Mouse (Mus musculus): Measurements from ENCODE around the gene Snph. TPM values are rescaled to one million over a fixed set of nuclear protein-coding genes. Genes with fewer than 3 reads are reported as not detected.
A peak's percentile ranks its signal among the peaks of the same experiment; 100 is the strongest.
"Not testable (repeated sequence)": the region's sequence is repeated elsewhere in the genome, so short reads cannot be mapped to it uniquely, and the experiment has no call there.

Gene Snph
- polyA plus RNA-seq, 1 experiment from 2014 or later, result 0.60 TPM

DNA sequence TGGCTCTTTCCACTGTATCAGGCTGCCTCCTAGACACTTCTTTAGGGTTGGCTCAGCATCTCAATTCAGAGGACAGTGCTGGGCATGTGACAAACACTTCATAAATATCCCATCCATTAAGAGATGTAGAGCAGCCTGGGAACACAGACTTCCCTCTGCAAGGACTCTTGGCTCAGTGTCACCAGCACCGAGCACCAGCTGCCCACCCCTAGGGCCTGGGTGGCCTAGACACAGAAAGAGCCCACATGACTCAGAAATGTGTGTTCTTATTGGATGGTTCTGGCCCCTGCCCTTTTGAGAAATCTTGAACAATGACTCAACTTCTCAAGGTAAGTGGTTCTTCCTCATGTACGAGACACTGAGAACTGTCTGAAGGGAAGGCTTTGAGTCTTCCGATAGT is 4.4 kb downstream of the Snph start:
- ATAC-seq, result no peak
- TF ChIP-seq CTCF (IDR thresholded peaks at IDR 0.05; ENCODE audit: low read depth), result no peak
- WGBS, result 81% methylated on average over 3 of the region's 3 CpGs
- Histone ChIP-seq H3K4me3 (ENCODE audit: low read depth, low read length) (no peak overlapping the region), H3K4me1 (replicated peaks; ENCODE audit: control insufficient read depth, insufficient read depth, low read length) (no peaks in the 10 kb centered on the region), H3K4me2 (replicated peaks; ENCODE audit: low read depth) (no peak overlapping the region), H3K9me3 (ENCODE audit: control insufficient read depth) (no peaks in the 10 kb centered on the region), H3K27ac (ENCODE audit: low read depth, low read length) (no peak overlapping the region), H3K9ac (ENCODE audit: low read depth, low read length) (no peak overlapping the region), H3K36me3 (ENCODE audit: control insufficient read depth, insufficient read depth) (no peaks in the 10 kb centered on the region), H3K27me3 (replicated peaks; ENCODE audit: control insufficient read depth, insufficient read depth, low read length) (peaks cover 12% of the 10 kb centered on the region; the same call in 1 of the 2 replicates)

DNA sequence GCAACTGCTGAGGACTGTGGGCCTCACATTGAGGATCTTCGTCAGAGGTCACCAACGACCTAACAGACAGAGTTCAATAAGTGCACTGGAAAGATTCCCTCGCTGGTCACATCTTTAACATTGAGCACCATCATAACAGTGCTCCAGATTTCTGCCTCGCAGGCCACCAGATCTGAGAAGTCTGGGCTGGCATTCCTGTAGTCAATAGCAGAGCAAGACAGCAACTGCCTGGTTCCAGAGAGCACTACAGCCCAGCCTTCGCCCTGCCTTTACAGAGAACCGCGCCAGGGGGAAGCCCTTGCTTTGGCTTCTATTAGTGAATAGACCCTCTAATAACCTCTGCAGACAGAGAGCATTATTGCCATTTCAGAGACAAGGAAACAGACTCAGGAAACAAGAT is 6.1 kb downstream of the Snph start:
- Histone ChIP-seq H3K27ac (ENCODE audit: low read depth, low read length) (no peak overlapping the region), H3K36me3 (ENCODE audit: control insufficient read depth, insufficient read depth) (no peaks in the 10 kb centered on the region), H3K27me3 (replicated peaks; ENCODE audit: control insufficient read depth, insufficient read depth, low read length) (peaks cover 5% of the 10 kb centered on the region; the same call in 1 of the 2 replicates), H3K9ac (ENCODE audit: low read depth, low read length) (no peak overlapping the region), H3K4me1 (replicated peaks; ENCODE audit: control insufficient read depth, insufficient read depth, low read length) (no peaks in the 10 kb centered on the region), H3K4me2 (replicated peaks; ENCODE audit: low read depth) (no peak overlapping the region), H3K9me3 (ENCODE audit: control insufficient read depth) (no peaks in the 10 kb centered on the region), H3K4me3 (ENCODE audit: low read depth, low read length) (no peak overlapping the region)
- ATAC-seq, result no peak
- 94% methylated on average over 7 of the region's 7 CpGs for WGBS
- no peak for TF ChIP-seq CTCF (IDR thresholded peaks at IDR 0.05; ENCODE audit: low read depth)

GRCm38 (mm10) chr2:151623776-151624175 is 8.6 kb downstream of the Snph start:
- Histone ChIP-seq H3K9me3 (ENCODE audit: control insufficient read depth) (no peaks in the 10 kb centered on the region), H3K36me3 (ENCODE audit: control insufficient read depth, insufficient read depth) (no peaks in the 10 kb centered on the region), H3K27me3 (replicated peaks; ENCODE audit: control insufficient read depth, insufficient read depth, low read length) (no peaks in the 10 kb centered on the region), H3K9ac (ENCODE audit: low read depth, low read length) (no peak overlapping the region), H3K4me1 (replicated peaks; ENCODE audit: control insufficient read depth, insufficient read depth, low read length) (0 out of 2 replicates have a peak, but pooled peaks cover 6% of the 10 kb centered on the region), H3K4me2 (replicated peaks; ENCODE audit: low read depth) (no peak overlapping the region), H3K27ac (ENCODE audit: low read depth, low read length) (no peak overlapping the region), H3K4me3 (ENCODE audit: low read depth, low read length) (no peak overlapping the region)
- no peak for ATAC-seq
- TF ChIP-seq CTCF (IDR thresholded peaks at IDR 0.05; ENCODE audit: low read depth), result no peak
- WGBS, result 68% methylated on average over 3 of the region's 3 CpGs

- no peaks in the 10 kb centered on the region for H3K9me3 ChIP-seq (ENCODE audit: control insufficient read depth)
- H3K4me2 ChIP-seq (replicated peaks; ENCODE audit: low read depth), result no peak overlapping the region
- no peak for TF ChIP-seq CTCF (IDR thresholded peaks at IDR 0.05; ENCODE audit: low read depth)
- H3K36me3 ChIP-seq (ENCODE audit: control insufficient read depth, insufficient read depth), result no peaks in the 10 kb centered on the region
- ATAC-seq, result peak; percentile 31
- no peaks in the 10 kb centered on the region for H3K27me3 ChIP-seq (replicated peaks; ENCODE audit: control insufficient read depth, insufficient read depth, low read length)
- H3K4me1 ChIP-seq (replicated peaks; ENCODE audit: control insufficient read depth, insufficient read depth, low read length), result 0 out of 2 replicates have a peak, but pooled peaks cover 6% of the 10 kb centered on the region
- no peak overlapping the region for H3K4me3 ChIP-seq (ENCODE audit: low read depth, low read length)
- 59% methylated on average over 6 of the region's 6 CpGs for WGBS
- H3K27ac ChIP-seq (ENCODE audit: low read depth, low read length), result no peak overlapping the region
- H3K9ac ChIP-seq (ENCODE audit: low read depth, low read length), result no peak overlapping the region
Measured at GRCm38 (mm10) chr2:151616551-151617329, 15.7 kb downstream of the Snph start.

GRCm38 (mm10) chr2:151615779-151616178 is 16.6 kb downstream of the Snph start:
- not testable (repeated sequence) for H3K4me2 ChIP-seq (replicated peaks; ENCODE audit: low read depth); H3K9me3 ChIP-seq (ENCODE audit: control insufficient read depth); ATAC-seq; H3K27ac ChIP-seq (ENCODE audit: low read depth, low read length); H3K4me1 ChIP-seq (replicated peaks; ENCODE audit: control insufficient read depth, insufficient read depth, low read length); H3K4me3 ChIP-seq (ENCODE audit: low read depth, low read length); H3K27me3 ChIP-seq (replicated peaks; ENCODE audit: control insufficient read depth, insufficient read depth, low read length); H3K36me3 ChIP-seq (ENCODE audit: control insufficient read depth, insufficient read depth); H3K9ac ChIP-seq (ENCODE audit: low read depth, low read length)
- WGBS, result 67% methylated on average over 6 of the region's 8 CpGs

DNA sequence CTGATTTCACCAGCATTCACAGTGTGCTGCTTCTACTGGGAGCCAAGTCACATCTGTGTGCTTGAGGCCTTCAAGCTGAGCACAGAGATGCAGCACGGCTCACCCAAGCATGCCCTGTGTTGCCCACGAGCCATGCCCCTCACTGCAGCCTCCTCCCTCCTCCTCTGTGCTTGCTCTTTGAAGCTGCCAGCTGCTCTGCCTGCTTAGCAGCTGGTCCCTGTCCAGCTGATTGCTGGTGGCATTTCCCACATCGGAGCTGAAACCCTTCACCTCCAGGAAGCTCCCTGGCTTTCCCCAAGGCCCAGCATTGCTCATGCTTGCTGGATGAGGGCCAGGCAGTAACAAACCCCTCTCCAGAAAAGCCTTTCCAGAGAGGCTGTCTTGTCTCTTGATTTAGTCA is 22.4 kb downstream of the Snph start:
- Histone ChIP-seq H3K36me3 (ENCODE audit: control insufficient read depth, insufficient read depth) (no peaks in the 10 kb centered on the region), H3K9ac (ENCODE audit: low read depth, low read length) (no peak overlapping the region), H3K4me2 (replicated peaks; ENCODE audit: low read depth) (no peak overlapping the region), H3K27ac (ENCODE audit: low read depth, low read length) (no peak overlapping the region), H3K27me3 (replicated peaks; ENCODE audit: control insufficient read depth, insufficient read depth, low read length) (no peaks in the 10 kb centered on the region), H3K4me1 (replicated peaks; ENCODE audit: control insufficient read depth, insufficient read depth, low read length) (no peaks in the 10 kb centered on the region), H3K4me3 (ENCODE audit: low read depth, low read length) (no peak overlapping the region), H3K9me3 (ENCODE audit: control insufficient read depth) (no peaks in the 10 kb centered on the region)
- no peak for TF ChIP-seq CTCF (IDR thresholded peaks at IDR 0.05; ENCODE audit: low read depth)
- WGBS, result 40% methylated on average over 3 of the region's 3 CpGs
- no peak for ATAC-seq
